Mouse (Mus musculus) layer of hippocampus, adult 2 months (tissue): ENCODE data around the gene Ccdc82. TPM values are rescaled to one million over a fixed set of nuclear protein-coding genes. Genes with fewer than 3 reads are reported as not detected.
A peak's percentile ranks its signal among the peaks of the same experiment; 100 is the strongest.

Source experiments
- DNase-seq, 2 experiments: peaks; one replicate each; pipeline ENCODE4 v3.0.0; 2022; ENCODE audit warnings: low spot score in 2 of 2
- H3K27ac ChIP-seq: fragments of 200-600 bp; 2 replicates; pipeline ENCODE4 v1.8.1; 2022
- H3K4me3 ChIP-seq: fragments of 200-600 bp; 2 replicates; pipeline ENCODE4 v1.8.1; 2022; ENCODE audit warnings: mild to moderate bottlenecking
- CTCF ChIP-seq: fragments of 200-600 bp; conservative IDR thresholded peaks from 2 replicates; pipeline ENCODE4 v1.8.1; 2022; ENCODE audit warnings: antibody characterized with exemption, mild to moderate bottlenecking, moderate library complexity
- long read RNA-seq, 2 experiments: library from polyadenylated mRNA; stranded (forward); transcript quantifications; one replicate each; pipeline ENCODE4 v2.0.0; 2021; ENCODE audit warnings: borderline mapping rate in 2 of 2
- total RNA-seq, 2 experiments: library from RNA; stranded (reverse); gene quantifications; 2 replicates each; pipeline ENCODE4 v1.2.3; 2021

Gene Ccdc82
- total RNA-seq: 10 to 100 TPM; 14.1 to 17.9 TPM
- long read RNA-seq, experiment 1, full-length matches to known transcripts: 5 of 8 reads
- long read RNA-seq, experiment 1, partial matches to known transcripts: 0 of 8 reads
- long read RNA-seq, experiment 1, other reads (novel, unspliced or antisense): 3 of 8 reads
- long read RNA-seq, experiment 2, full-length matches to known transcripts: 4 of 12 reads
- long read RNA-seq, experiment 2, partial matches to known transcripts: 2 of 12 reads
- long read RNA-seq, experiment 2, other reads (novel, unspliced or antisense): 6 of 12 reads

GRCm38 (mm10) chr9:13246815-13247638 lies at the start of gene Ccdc82:
Ccdc82 (plus strand) TSS chr9:13246955.
- peak; percentile 74 to 86 for DNase-seq
- peak within 1 kb of the TSS; percentile 85 for H3K4me3 ChIP-seq
- TF ChIP-seq CTCF: no peak
- H3K27ac ChIP-seq: peak within 1 kb of the TSS; percentile 90

GRCm38 (mm10) chr9:13200079-13200478 lies 46.7 kb upstream of the Ccdc82 start:
- no peak overlapping the region for H3K4me3 ChIP-seq
- TF ChIP-seq CTCF: no peak
- DNase-seq: no peak
- H3K27ac ChIP-seq: no peak overlapping the region

GRCm38 (mm10) chr9:13203109-13203508 lies 43.6 kb upstream of the Ccdc82 start:
- H3K27ac ChIP-seq: no peak overlapping the region
- no peak overlapping the region for H3K4me3 ChIP-seq
- DNase-seq: no peak
- TF ChIP-seq CTCF: no peak

GRCm38 (mm10) chr9:13203681-13204080 lies 43.1 kb upstream of the Ccdc82 start:
- no peak overlapping the region for H3K4me3 ChIP-seq
- no peak for DNase-seq
- H3K27ac ChIP-seq: no peak overlapping the region
- TF ChIP-seq CTCF: no peak

- DNase-seq: no peak
- TF ChIP-seq CTCF: no peak
- Histone ChIP-seq H3K4me3 (no peak overlapping the region), H3K27ac (no peak overlapping the region)
These were observed 40.4 kb upstream of the Ccdc82 start for GRCm38 (mm10) chr9:13206369-13206768.

DNA sequence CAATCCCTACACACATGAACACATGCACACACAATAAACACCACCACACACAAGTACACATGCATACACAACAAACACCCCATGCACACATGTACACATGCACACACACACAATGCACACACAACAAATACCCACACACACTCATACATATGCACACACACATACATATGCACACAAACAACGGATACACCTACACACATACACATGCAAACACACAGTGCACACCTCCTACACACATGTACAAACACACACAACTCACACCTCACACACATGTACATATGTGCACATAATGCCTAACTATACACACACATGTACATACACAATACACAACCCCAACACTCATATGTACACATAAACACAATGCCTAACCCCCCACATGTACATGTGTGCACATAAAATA lies 20.9 kb upstream of the Ccdc82 start:
- no peak overlapping the region for H3K27ac ChIP-seq
- H3K4me3 ChIP-seq: no peak overlapping the region
- no peak for TF ChIP-seq CTCF
- no peak for DNase-seq

DNA sequence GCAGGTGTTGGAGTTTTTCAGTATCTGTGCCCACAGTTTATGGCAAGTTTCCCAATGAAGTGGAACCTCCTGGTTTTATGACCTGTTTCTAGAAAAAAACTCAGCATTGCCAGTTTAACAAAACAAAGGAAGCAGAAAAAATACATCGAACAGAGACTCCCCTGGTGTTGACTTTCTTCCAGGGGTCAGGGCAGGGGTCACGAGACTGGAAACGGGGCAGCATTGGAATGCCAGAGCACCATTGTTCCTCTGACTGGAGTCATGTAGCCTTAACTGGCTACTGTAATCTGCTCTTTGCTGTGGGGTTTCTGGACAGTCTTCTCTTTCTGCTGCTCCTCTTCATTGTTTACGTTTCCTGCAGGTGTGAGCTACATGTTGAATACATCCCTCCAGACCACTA lies 16.2 kb upstream of the Ccdc82 start:
- DNase-seq: no peak
- no peak for TF ChIP-seq CTCF
- H3K4me3 ChIP-seq: no peak overlapping the region
- H3K27ac ChIP-seq: no peak overlapping the region

DNA sequence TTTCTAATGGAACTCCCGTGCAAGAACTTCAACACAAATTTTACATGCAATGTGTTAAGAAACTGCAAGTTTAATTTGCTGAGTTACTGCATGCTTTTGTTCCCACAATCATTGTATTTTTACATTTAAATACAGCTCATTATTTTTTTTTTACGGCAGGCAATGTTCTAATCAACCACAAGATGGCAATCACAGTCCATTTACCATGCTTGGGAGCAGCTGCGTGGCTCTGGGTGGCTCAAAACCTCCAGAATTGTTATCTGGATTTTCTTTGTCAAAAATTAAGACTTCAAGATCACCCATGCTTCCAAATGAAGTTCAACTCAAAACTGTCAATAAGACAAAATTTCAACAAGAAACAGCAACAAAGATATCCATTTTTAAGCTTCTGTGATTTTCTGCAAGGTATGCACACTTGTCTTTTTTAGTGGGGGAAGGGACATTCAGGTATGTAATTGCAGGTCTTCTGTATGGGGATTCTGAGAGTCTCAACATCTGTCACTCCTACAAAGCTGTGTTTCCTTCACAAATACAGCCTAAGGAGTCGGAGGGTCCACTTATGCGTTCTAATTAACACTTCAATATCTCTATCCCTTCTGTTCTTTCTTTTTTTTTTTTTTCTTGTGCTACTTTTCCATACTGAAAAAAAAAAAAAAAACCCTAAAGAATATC lies 15.1 kb upstream of the Ccdc82 start:
- TF ChIP-seq CTCF: peak; percentile 93
- Histone ChIP-seq H3K27ac (no peak overlapping the region), H3K4me3 (no peak overlapping the region)
- DNase-seq: peak in 1 of 2 experiments; percentile 44

- DNase-seq: no peak
- H3K27ac ChIP-seq: no peak overlapping the region
- TF ChIP-seq CTCF: peak; percentile 81
- H3K4me3 ChIP-seq: no peak overlapping the region
These were observed 4.4 kb upstream of the Ccdc82 start for GRCm38 (mm10) chr9:13242321-13242720.

- TF ChIP-seq CTCF: no peak
- Histone ChIP-seq H3K27ac (peak within 1 kb of the TSS; percentile 90), H3K4me3 (peak within 1 kb of the TSS; percentile 76)
- no peak for DNase-seq
These were observed 1.3 kb upstream of the Ccdc82 start, which contains the start of gene Jrkl for GRCm38 (mm10) chr9:13245481-13245880. Jrkl (minus strand) TSS chr9:13245829.

- no peak for DNase-seq
- Histone ChIP-seq H3K27ac (no peak overlapping the region), H3K4me3 (no peak overlapping the region)
- TF ChIP-seq CTCF: no peak
These were observed 1.3 kb downstream of the Ccdc82 start for GRCm38 (mm10) chr9:13248104-13248503.

DNA sequence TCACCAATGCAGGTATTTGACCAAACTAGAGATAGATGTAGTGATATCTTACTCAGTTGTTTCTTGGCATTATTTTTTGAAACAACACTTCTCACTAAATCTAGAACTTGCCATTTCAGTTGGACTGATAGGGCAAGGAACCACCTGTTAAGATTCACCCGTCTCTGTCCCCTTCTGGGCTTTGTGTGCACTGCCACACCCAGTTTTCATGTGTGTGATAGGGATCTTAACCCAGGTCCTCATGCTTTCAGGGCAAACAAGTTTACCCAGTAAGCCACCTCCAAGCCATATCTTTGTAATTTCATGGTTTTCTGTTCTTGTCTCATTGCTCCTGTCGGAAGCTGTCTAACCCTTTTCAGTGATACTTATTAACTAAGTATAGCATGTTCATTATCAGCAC lies 4.5 kb downstream of the Ccdc82 start:
- no peak for DNase-seq
- H3K4me3 ChIP-seq: no peak overlapping the region
- H3K27ac ChIP-seq: no peak overlapping the region
- no peak for TF ChIP-seq CTCF

DNA sequence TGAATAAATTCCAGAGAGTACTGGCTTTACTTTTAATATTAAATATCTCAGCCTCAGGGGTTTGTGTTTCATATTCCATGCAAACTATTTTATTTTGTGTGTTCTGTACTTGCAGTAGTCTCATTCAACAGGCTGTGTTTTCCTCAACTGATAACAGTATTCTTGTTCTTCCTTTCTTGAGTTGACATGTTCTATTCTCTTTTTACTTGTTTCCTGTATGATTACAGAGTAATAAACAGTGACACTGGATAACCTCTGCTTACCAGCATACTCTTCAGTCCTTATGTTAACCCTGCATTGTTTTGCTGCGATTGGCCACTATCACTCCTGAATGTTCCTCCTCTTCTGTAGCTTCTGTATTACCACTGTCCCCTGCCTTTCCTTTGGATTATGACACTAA lies 10.0 kb downstream of the Ccdc82 start:
- DNase-seq: no peak
- Histone ChIP-seq H3K4me3 (no peak overlapping the region), H3K27ac (no peak overlapping the region)
- TF ChIP-seq CTCF: no peak
